Mouse (Mus musculus) layer of hippocampus, postnatal 36 days (tissue): Measurements from ENCODE around the gene C2cd4b. TPM values are rescaled to one million over a fixed set of nuclear protein-coding genes. Genes with fewer than 3 reads are reported as not detected.

Experiments used
- DNase-seq, 2 experiments: peaks; one replicate each; pipeline ENCODE4 v3.0.0; 2022
- total RNA-seq, 2 experiments: library from RNA; stranded (reverse); gene quantifications; 2 replicates each; pipeline ENCODE4 v1.2.3; 2021

Gene C2cd4b
- 1 to 10 TPM; 5.5 to 8.1 TPM for total RNA-seq

DNA sequence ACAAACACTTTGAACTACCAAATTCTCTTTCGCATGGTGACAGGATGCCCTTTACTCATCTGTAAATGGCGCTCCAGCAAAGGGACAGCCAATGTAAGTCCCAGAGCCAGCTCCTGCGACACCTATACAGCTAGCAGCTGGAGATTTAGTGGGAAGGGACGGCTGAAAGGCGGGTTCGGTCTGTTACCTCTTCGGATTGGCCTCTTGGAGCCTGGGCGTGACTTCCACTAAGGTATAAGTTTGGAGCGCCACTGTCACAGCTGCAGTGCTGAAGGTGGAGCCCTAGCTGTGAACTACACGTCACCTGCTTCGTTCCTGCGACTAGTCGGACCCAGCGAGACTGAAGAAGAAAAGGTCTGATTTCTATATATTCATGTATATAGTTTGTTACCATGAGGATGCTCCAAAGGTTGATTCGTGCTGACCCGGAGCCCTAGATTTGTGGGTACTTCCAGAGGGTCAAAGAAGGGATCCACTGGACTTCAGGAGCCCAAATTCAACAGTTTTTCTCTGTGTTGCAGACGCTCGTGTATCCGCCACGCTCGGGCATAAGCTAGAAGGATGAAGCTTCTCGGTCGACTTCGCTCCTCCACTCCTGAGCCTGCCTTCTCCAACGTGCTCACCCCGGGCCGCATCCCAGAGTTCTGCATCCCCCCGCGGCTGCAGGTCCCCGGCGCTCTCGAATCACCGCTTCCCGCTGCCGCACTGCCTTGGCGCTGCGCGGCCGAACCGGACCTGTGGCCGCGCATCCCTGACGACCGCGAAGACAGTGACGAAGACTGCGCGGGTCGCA, at the start of gene C2cd4b:
Gene C2cd4b, plus strand, starts transcription at position 275 of the 793 bp plus-strand sequence.
- DNase-seq = peak; percentile 34 to 45

DNA sequence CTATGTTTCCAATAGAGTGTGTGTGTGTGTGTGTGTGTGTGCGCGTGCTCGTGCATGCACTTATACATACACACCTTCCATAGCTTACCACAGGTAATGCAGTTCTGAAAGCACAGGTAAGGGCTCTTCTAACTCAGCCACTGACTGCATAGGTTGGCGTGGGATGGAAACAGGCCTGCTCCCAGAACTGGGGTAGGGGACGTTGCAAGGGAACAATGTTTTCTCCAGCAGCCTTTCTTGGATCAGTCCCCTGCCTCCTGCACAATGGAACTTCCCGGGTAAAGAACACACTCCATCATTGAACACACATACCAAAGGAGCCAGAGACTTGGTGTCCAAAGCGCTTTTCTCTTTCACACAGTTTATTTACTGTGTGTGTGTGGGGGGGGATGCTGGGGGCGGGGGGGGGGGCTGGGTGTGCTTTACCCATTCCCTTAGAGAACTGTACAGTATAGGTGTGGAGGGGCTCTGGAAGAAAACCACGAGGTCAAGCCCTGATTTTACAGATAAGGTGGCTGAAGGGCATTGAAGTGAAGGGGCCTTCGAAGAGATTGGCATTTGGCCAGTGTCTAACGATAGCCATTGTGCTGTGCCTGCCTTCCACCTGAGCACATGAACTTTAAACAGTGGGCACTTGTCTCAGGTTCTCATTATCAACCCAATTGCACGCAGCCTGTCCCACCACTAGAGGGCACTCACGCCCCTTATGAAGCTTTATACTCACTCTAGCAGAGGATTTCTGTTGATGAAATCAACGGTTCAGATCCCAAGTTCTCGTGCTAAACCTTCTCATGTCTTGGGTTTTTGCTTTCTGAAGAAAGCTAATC, 48.0 kb upstream of the C2cd4b start:
- DNase-seq = peak; percentile 56 to 80

DNA sequence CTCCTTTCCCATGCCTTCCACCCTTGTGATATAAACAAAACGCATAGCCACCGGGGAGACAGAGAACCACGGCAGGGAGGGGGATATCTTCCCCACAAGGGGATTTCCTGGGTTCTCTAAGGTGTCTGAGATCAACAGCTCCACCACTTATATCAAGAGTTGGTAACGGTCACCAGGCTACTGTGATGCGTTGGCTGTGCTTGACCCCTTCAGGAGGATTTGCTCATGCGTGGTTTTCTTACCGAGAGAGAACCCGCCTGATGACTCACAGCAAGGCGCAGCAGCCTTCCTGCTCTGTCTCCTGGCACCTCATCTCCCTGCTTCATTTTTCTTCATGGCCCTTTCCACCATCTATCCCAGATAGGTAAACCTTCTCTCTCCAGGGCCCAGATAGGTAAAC, 47.1 kb upstream of the C2cd4b start:
- no peak for DNase-seq

DNA sequence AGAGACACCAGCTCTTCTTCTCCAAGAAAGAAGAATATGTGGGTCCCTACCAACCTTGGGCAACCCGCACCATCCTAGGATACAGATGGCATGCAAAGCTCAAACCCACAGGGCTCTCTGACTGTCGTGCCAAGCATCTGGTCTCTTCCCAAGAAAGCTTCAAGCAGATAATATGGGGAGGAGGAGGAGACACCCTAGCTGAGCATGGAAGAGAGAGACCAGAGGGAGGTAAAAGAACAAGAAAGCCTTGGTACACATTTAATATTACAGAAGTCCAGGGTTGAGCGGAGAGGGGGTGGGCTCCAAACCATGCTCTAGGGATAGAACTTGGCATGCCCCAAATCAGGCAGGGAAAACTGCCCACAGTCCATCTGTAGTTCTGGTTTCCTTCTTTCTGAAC, 42.2 kb upstream of the C2cd4b start:
- no peak for DNase-seq

- DNase-seq = no peak
These were observed 40.6 kb upstream of the C2cd4b start for GRCm38 (mm10) chr9:67718596-67718995.

DNA sequence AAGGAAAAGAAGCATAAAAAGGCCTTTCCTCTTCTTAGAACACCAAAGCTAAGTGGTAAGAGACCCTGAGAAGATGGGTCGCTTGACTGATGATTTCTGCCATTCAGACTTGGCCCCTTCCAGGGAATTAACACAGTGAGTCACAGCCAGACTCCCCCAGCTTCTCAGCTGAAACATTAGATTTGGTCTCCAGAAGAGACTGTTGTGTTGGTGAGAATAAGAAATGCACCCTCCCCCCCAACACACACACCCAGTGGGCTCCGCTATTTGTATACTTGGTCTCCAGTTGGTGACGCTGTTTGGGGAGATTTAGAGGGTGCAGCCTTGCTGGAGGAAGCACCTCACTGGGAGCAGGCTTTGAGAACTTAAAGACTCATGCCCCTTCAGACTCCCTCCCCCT, 39.1 kb upstream of the C2cd4b start:
- no peak for DNase-seq

DNA sequence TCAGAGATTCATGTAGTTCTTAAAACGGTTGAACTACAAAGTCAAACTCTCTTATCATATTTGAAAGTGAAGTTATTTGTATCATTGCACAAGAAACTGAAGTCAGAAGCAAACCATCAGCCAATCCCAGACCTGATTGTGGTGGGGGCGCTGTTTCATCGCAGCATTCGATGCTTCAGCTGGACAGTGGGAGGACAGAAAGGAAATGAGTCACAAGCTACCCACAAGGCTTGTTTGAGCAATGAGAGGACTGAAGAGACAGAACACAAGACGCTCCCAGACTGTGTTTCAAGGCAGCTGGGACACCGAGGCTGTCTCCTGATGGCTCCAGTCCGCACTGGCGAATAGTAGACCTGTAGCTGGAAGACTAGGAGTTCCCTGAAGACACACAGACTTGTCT, 36.9 kb upstream of the C2cd4b start:
- DNase-seq = peak in 1 of 2 experiments; percentile 36

- DNase-seq = no peak
These were observed 34.0 kb upstream of the C2cd4b start for GRCm38 (mm10) chr9:67725196-67725595.

DNA sequence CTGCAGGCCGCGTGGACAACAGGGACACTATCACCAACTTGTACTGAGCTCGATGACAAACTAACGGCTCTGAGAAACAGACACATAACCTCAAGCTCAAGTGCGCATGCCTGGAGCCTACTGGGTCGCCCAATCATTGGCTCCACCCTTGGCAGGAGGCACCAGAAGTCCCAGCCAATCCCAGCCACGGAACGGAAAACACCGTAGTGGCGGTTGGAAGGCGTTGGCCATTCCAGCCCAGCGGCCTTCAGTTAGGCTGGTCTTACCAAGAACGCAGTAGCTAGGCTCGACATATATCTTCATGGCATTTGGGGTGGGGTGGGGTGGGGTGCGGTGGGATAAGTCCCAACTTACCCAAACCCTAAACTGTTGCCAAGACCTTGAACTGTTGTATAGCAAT, 25.5 kb upstream of the C2cd4b start:
- no peak for DNase-seq

- DNase-seq = no peak
These were observed 23.8 kb upstream of the C2cd4b start for GRCm38 (mm10) chr9:67735426-67735825.

DNA sequence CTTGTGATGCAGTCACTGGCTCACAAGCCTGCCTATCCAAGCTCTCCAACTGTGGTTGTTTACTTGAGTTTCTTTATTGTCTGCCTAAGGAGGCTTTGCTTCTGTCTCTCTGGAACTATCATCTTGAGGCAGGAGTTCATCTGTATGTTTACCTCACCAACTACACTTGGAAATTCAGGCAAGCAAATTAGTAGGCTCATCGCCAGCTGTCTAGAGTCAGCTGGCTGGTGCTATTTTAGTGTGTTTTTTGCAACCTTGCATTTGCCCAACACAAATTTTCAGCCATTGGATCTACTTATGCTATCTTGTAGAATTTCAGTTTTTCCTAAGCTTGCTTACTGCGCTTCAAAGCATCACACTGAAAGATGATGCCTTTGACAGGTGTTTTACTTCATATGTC, 18.0 kb upstream of the C2cd4b start:
- no peak for DNase-seq

- no peak for DNase-seq
These were observed 5.6 kb upstream of the C2cd4b start for GRCm38 (mm10) chr9:67753411-67754182.

- no peak for DNase-seq
These were observed 4.5 kb upstream of the C2cd4b start for GRCm38 (mm10) chr9:67754713-67755112.

- DNase-seq = peak; percentile 53 to 54
These were observed 551 bp upstream of the C2cd4b start for GRCm38 (mm10) chr9:67758686-67759085.

GRCm38 (mm10) chr9:67759956-67760764, 923 bp downstream of the C2cd4b start:
- peak; percentile 72 to 78 for DNase-seq

GRCm38 (mm10) chr9:67760991-67761390, 1.8 kb downstream of the C2cd4b start:
- DNase-seq = no peak

GRCm38 (mm10) chr9:67763326-67763725, 4.1 kb downstream of the C2cd4b start:
- DNase-seq = no peak

GRCm38 (mm10) chr9:67766405-67766804, 7.2 kb downstream of the C2cd4b start:
- no peak for DNase-seq

- DNase-seq = no peak
These were observed 7.7 kb downstream of the C2cd4b start for GRCm38 (mm10) chr9:67766948-67767347.

GRCm38 (mm10) chr9:67768843-67769242, 9.6 kb downstream of the C2cd4b start:
- DNase-seq = no peak

- no peak for DNase-seq
These were observed 10.2 kb downstream of the C2cd4b start for GRCm38 (mm10) chr9:67769401-67769800.

GRCm38 (mm10) chr9:67771293-67771692, 12.1 kb downstream of the C2cd4b start:
- no peak for DNase-seq
